Mouse (Mus musculus) C3H10T1/2 (cell line): ENCODE results near the gene Cr1l. TPM values are rescaled to one million over a fixed set of nuclear protein-coding genes. Genes with fewer than 3 reads are reported as not detected.

Experiments
- polyA plus RNA-seq, 2 experiments: library from polyadenylated mRNA; unstranded; fragments of >200 nt; fragmentation: generic; extraction: Trizol; gene quantifications; one replicate each; pipeline ENCODE4 v1.2.1; 2012; ENCODE audit warnings: missing spikeins in 2 of 2

Cr1l gene
- polyA plus RNA-seq = 10 to 100 TPM; 10.9 to 32.7 TPM

GRCm38 (mm10) chr1:195130953-195131674, at the start of gene Cr1l:
Cr1l (minus strand) TSS chr1:195131586.

GRCm38 (mm10) chr1:195175980-195176931, 44.9 kb upstream of the Cr1l start, which contains the start of gene Cr2:
Cr2 (minus strand) TSS chr1:195176716.

DNA sequence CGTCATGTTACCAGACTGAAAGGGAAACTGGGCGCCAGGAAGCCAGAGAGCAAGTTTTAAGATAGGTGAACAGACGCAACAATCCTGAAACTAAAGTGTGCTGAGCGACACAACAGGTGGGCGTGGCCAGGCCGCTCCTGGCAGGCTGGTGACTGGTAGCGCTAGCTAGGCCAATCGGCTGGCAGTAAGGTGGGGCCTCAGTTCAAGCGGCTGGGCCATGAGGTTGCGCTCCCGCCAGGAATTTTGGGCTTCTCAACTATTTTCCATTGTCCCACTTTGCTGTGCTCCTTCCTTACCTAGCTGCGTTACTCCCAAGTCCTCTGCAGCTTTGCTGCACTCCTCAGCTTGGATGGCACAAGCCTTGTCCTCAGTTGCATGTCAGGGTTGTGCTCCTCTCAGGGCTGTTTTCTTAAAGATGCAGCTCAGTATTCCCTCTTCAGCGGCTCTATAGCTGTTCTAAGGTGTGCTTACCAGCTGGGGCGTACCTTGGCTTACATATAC, 39.1 kb downstream of the Cr1l start, which contains the start of gene Cd46:
Cd46 (minus strand) TSS at position 30 of the 501 bp plus-strand sequence.

Other genes starting within 250 kb of the Cr1l start
- under 1 TPM; 0.25 to 0.73 TPM for gene Cd34, start 192.8 kb downstream of the Cr1l start, polyA plus RNA-seq
- under 1 TPM; 0.01 to 0.26 TPM for gene Cd46, start 39.3 kb downstream of the Cr1l start, polyA plus RNA-seq
- under 1 TPM in 1 of 2 experiments, not detected in 1; 0.02 TPM for gene Cr2, start 45.1 kb upstream of the Cr1l start, polyA plus RNA-seq